Mouse (Mus musculus) spleen, postnatal 36 days (tissue): Measurements from ENCODE around the gene Abca12.

Experiments
- DNase-seq, 2 experiments: peaks; one replicate each; pipeline ENCODE4 v3.0.0; 2022; ENCODE audit warnings: low spot score in 2 of 2, mixed read lengths in 1 of 2

Gene Abca12

DNA sequence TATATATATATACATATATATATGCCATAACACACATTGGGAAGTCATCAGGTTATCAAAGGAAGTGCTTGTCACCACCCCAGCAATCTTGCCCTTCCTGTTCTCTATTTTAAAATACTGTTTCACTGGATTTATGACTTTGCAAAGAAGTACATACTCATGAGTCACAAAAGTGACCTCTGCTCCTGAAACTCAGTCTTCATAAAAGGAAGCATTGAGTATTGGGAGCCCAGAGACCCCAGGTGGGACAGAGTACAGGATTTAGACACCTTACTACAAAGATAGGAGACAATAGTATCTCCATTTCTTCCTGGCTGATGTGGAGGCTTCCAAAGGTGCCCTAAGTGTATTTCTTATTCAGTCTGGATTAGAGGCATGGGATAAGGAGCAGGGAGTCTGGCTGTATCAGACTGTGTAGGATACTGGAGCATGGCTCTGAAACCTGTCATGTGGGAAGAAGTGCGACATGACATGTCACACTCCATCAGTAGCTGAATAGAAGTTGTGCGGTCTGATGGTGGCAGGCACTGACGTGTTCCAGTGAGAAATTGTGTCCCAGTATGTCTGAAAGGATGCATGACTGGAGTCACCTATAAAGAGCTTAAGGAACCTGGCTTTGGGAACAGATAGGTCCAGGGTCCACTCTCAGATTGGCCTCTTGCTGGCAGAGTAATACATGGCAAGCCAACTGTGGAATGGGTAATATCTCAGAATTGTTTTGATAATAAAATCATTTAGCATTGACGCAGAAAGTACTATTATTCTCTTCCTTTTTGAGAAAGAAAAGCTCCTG, 76.0 kb downstream of the Abca12 start:
- DNase-seq, result no peak

GRCm38 (mm10) chr1:71330349-71330748, 84.4 kb downstream of the Abca12 start:
- DNase-seq, result no peak

GRCm38 (mm10) chr1:71312171-71312570, 102.5 kb downstream of the Abca12 start:
- no peak for DNase-seq

GRCm38 (mm10) chr1:71310614-71311013, 104.1 kb downstream of the Abca12 start:
- no peak for DNase-seq

DNA sequence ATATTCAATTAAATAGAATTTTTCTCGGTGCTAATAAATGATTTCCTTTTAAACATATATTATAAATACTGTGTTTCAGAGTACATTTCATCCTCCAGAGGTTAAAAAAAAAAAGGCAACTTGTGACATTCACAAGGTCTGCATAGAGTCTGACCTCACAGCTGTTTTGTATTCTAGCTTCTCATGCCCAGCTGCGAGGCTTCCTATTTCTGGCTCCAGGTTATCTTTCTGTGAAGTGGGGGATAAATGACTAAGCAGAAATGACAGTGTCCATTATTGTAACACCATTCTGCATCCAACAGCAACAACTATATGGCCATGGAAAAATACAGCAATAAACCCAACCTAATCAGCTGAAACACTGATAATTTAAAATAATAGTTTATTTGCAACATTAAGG, 107.3 kb downstream of the Abca12 start:
- no peak for DNase-seq

DNA sequence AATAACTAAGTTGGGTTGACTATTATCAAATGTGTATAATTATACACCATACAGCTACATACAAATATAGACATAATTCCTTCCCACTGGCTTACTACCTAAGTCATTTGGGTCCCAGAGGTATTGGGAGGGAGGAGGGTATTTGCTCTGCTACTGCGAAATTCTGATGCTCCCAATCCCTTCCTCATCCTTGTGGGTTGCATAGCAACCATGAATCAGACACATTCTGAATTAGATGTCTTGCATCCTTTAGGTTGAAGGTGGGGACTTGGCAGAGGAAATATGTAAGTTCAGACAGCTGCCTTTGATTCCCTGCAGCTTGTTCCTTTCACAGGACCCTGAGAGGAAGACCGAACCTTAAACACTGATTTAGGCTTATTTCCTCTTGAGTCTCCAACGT, 108.5 kb downstream of the Abca12 start:
- DNase-seq, result no peak

DNA sequence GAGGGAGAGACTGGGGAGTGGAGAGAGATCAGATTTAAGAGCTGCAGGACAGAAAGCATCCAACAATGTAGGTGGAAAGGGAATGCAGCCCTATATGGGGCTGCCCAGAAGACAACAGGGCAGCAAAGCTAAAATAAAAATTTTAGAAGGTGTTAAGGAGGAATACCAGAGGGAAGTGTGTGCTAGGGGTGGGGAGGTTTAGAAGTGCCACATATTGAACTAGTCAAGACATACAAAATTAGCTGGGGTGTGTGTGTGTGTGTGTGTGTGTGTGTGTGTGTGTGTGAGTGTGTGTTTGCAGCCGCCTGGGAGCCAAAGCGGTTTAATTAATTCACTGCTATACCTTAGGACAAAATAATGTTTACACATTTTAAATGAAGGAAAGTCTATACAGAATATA, 110.1 kb downstream of the Abca12 start:
- no peak for DNase-seq

- DNase-seq, result no peak
Measured at GRCm38 (mm10) chr1:71297021-71297420, 117.7 kb downstream of the Abca12 start.

DNA sequence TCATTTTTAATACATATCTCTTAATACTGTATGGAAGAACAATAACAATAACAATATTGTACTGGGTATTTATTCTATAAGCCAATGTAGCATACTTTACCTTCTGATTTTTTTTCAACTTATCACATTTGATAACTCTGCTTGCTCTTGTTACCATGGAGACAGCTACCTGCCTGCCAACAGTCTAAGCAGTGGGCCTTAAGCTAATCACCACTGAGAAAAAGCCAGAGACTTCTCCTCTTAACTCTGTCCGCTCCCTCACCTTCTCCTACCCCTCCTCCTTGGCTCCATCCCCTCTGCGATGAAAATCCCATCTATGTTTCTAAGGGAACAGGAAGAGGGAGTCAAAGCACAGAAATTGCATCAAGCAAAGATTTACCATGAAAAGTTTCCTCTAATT, 118.1 kb downstream of the Abca12 start:
- DNase-seq, result no peak

DNA sequence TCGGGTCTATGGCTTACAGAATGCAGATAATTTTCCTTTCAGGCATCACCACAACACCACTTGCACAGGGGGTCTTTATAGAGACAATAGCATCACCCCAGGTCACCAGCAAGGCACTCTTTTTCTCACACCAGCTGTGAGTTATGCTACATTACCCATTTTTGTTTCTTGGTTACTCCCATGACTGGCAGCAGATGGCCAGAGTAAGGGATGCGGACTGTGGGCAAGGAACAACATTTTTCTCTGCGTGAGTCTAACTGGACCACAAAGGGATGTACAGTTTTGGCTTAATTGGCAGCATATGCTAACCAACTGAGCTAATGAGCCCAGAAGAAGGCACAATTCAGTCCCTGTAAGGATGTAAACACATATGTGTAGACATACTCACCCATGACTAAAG, 122.8 kb downstream of the Abca12 start:
- no peak for DNase-seq

GRCm38 (mm10) chr1:71289511-71289910, 125.2 kb downstream of the Abca12 start:
- peak in 1 of 2 experiments; percentile 32 for DNase-seq

DNA sequence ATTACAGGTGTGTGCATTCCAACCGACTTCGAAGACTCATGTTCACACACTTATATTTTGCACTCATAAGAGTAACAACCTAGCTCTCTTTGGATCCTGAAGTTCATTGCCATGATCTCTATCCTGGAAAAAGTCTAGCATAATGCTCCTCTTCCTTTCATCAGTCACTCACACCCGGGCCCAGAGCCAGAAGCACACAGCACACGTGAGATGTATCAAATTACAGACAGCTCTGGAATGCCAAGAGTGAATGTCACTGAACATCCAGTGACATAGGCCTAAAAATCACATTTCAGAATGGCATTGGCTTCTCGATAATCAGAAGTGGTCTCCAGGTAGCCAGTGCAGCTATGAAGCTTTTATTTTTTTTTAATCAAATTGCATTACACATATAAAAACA, 137.8 kb downstream of the Abca12 start:
- no peak for DNase-seq

- DNase-seq, result no peak
Measured at GRCm38 (mm10) chr1:71272550-71272949, 142.2 kb downstream of the Abca12 start.

GRCm38 (mm10) chr1:71272077-71272476, 142.6 kb downstream of the Abca12 start:
- no peak for DNase-seq

- DNase-seq, result no peak
Measured at GRCm38 (mm10) chr1:71270083-71270482, 144.6 kb downstream of the Abca12 start.

DNA sequence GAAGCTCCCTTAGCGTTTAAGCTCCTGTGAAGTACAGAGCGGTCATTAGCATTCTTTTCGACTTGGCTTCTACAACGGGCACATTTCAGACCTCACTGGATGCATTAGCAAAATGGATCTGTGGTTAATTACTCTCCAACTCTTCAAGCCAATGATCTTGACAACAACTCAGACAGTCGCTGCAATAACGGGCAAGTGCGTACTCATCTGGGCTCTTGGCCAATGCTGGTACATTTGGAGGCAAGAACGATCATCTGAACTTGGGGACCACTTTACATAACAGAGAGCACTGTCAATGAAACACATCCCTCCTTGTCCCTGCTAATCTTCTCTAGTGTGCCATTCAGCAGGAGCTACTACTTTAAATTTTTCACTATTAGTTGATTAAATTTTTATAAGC, 148.1 kb downstream of the Abca12 start:
- DNase-seq, result no peak

DNA sequence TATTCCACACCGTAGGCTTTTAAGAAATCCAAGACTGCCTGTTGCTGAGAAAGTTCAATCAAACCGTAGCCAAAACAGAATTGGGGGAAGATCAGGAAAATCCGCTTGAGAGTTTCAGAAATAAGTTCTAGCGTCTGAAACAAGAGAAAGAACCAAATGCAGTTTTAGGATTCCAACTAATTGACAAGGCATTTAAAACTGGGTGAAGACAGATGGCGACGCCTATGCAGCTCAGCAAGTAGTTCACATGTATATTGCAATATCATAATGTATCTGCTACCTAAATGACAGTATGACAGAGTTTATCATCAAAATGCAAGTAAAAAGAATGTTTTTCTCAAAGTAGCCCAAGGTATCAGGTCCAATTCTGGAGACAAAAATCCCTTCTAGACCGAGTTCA, 151.2 kb downstream of the Abca12 start:
- DNase-seq, result no peak

- no peak for DNase-seq
Measured at GRCm38 (mm10) chr1:71244647-71245046, 170.1 kb downstream of the Abca12 start.

DNA sequence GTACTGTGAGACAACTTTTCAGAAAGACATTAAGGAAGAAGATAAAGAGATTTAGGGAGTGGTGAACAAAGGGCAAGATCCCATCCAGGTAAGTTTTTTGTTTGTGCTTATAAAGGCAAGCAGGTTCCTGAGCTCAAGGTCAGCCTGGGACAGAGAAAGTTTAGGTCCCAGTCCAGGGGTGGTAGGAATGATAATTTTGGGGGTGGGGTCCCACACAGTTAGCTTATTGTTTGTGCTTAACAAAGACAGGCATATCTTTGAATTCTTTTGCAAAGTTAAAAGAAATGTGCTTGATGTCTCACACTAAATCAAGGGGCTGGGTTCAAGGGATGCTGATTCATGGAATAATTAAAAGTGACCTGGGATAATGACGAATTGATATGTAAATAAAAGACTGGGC, 173.3 kb downstream of the Abca12 start:
- no peak for DNase-seq

DNA sequence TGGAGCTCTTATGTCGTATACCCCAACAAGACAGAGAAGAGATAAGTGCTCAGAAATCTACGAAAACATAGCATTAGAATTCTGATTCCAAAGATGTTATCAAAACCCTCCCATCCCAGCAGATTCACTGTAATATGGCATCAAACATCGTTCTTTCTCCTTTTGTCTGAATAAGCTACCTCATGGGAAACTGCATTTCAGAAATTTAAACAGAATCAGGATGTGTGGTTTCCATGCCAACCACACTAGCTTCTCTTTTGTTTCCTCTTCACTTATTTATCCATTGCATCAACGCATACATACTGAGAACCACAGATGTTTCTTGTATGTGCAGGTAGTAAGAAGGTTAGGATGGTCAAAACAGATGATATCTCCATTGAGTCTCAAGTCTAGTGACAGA, 175.1 kb downstream of the Abca12 start:
- no peak for DNase-seq

GRCm38 (mm10) chr1:71235335-71235734, 179.4 kb downstream of the Abca12 start:
- no peak for DNase-seq

GRCm38 (mm10) chr1:71231211-71231610, 183.5 kb downstream of the Abca12 start:
- no peak for DNase-seq

- DNase-seq, result no peak
Measured at GRCm38 (mm10) chr1:71203581-71203980, 211.1 kb downstream of the Abca12 start.

DNA sequence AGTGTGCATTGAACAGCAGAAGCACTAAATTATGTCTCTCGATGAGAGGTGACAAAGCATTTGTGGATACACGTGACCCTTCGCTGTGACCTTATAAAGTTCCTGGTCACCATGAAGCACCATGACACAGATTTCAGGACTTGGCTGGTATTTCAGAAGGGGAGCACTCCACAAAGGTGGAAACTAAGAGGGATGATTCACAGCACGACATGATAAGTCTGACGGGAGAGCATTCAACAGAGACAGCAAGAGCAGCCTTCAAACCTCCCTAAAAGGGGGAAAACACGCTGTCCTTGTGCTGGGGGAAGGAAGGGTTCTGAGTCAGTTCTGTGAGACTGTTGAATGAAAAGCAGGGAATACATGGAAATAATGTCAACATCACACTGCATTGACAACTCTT, 218.5 kb downstream of the Abca12 start:
- no peak for DNase-seq
